Mouse (Mus musculus): ENCODE measurements around the gene B3galt5. TPM values are rescaled to one million over a fixed set of nuclear protein-coding genes. Genes with fewer than 3 reads are reported as not detected.
A peak's percentile ranks its signal among the peaks of the same experiment; 100 is the strongest.

Gene B3galt5
- total and polyA plus RNA-seq, 2 experiments from 2014 or later: not detected

GRCm38 (mm10) chr16:96282566-96282965, 47.0 kb downstream of the B3galt5 start:
- peaks cover 29% of the 10 kb centered on the region for H3K27me3 ChIP-seq (ENCODE audit: control insufficient read depth, insufficient read depth, low read length)
- H3K4me1 ChIP-seq (ENCODE audit: control insufficient read depth, insufficient read depth): no peaks in the 10 kb centered on the region

DNA sequence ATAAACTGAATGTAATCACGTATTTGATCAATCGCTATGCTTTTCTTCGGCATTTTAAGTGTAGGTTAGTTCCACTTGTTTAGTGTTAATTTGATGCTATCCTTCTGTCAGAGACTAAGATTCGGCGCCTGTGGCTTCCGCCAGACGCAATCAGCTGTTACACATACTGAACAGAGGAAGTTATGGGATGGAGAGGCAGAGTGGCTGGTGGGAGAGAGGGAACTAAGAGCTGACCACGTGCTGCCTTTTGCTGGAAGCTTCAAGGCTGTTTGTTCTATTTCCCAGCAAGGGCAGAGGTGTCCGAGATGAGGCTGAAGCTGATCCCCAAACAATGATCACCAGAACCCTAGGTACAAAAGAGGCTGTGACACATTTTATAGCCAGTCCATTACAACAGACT, 56.3 kb downstream of the B3galt5 start:
- no peak overlapping the region for H3K9ac ChIP-seq (replicated peaks; ENCODE audit: low read depth, low read length)
- 76% methylated on average over 9 of the region's 9 CpGs for WGBS
- H3K4me3 ChIP-seq (ENCODE audit: low read depth, low read length): no peak overlapping the region
- H3K4me1 ChIP-seq (ENCODE audit: control insufficient read depth, insufficient read depth): no peaks in the 10 kb centered on the region
- no peak for ATAC-seq (ENCODE audit: insufficient read depth, low read depth)
- TF ChIP-seq CTCF (IDR thresholded peaks at IDR 0.05; ENCODE audit: low read depth) (no peak), EP300 (IDR thresholded peaks at IDR 0.05; ENCODE audit: low read depth) (no peak)
- peak overlapping the region; percentile 7; the same call in 1 of the 2 replicates for H3K27ac ChIP-seq (ENCODE audit: low read depth)
- H3K9me3 ChIP-seq (replicated peaks; ENCODE audit: control insufficient read depth, low read length): no peaks in the 10 kb centered on the region
- DNase-seq (ENCODE audit: low spot score): no peak
- H3K36me3 ChIP-seq (replicated peaks; ENCODE audit: control insufficient read depth, insufficient read depth, low read length): no peaks in the 10 kb centered on the region
- H3K27me3 ChIP-seq (ENCODE audit: control insufficient read depth, insufficient read depth, low read length): no peaks in the 10 kb centered on the region
- no peak overlapping the region for H3K4me2 ChIP-seq (ENCODE audit: low read depth, low read length)

More at GRCm38 (mm10) chr16:96282566-96282965, 47.0 kb downstream of the B3galt5 start:
- Histone ChIP-seq H3K9ac (replicated peaks; ENCODE audit: low read depth, low read length) (no peak overlapping the region), H3K4me2 (ENCODE audit: low read depth, low read length) (no peak overlapping the region), H3K9me3 (replicated peaks; ENCODE audit: control insufficient read depth, low read length) (no peaks in the 10 kb centered on the region), H3K27ac (ENCODE audit: low read depth) (no peak overlapping the region), H3K4me3 (ENCODE audit: low read depth, low read length) (no peak overlapping the region), H3K36me3 (replicated peaks; ENCODE audit: control insufficient read depth, insufficient read depth, low read length) (no peaks in the 10 kb centered on the region)
- TF ChIP-seq EP300 (IDR thresholded peaks at IDR 0.05; ENCODE audit: low read depth) (no peak), CTCF (IDR thresholded peaks at IDR 0.05; ENCODE audit: low read depth) (no peak)
- 89% methylated on average over 9 of the region's 9 CpGs for WGBS
- no peak for ATAC-seq (ENCODE audit: insufficient read depth, low read depth)
- DNase-seq (ENCODE audit: low spot score): no peak

DNA sequence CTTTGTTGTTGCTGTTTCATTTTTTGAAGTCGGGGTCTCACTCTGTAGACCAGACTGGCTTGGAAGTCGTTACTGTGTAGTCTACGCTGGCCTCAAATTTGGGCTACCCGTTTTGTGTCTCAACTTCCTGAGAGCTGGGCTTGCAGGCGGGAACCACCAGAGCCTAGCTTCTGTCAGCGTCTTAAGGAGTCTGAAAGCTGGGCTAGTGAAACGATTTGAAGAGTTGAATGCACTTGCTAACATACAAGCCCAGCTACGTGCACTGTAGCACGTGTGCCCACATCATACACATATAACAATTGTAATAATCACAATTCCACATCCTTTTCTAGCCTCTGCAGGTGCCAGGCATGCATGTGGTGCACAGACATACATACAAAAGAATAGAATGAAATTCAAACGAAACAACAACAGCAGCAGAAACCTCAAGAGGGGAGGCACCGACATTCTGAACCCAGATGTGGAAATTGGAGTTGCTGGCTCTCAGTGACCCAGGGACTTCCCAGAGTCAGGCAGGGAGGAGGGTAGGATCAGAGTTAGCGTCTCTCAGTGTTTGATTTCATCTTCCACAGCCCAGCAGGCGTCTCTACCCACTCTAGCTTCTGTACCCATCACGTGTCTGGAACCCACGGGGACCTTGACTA, 57.1 kb downstream of the B3galt5 start:
- Histone ChIP-seq H3K9ac (replicated peaks; ENCODE audit: low read depth, low read length) (no peak overlapping the region), H3K27me3 (ENCODE audit: control insufficient read depth, insufficient read depth, low read length) (no peaks in the 10 kb centered on the region), H3K36me3 (replicated peaks; ENCODE audit: control insufficient read depth, insufficient read depth, low read length) (no peaks in the 10 kb centered on the region), H3K4me1 (ENCODE audit: control insufficient read depth, insufficient read depth) (no peaks in the 10 kb centered on the region), H3K9me3 (replicated peaks; ENCODE audit: control insufficient read depth, low read length) (no peaks in the 10 kb centered on the region), H3K4me3 (ENCODE audit: low read depth, low read length) (no peak overlapping the region), H3K4me2 (ENCODE audit: low read depth, low read length) (no peak overlapping the region), H3K27ac (ENCODE audit: low read depth) (no peak overlapping the region)
- ATAC-seq (ENCODE audit: insufficient read depth, low read depth) (no peak), DNase-seq (ENCODE audit: low spot score) (no peak)
- WGBS: 62% methylated on average over 15 of the region's 15 CpGs
- TF ChIP-seq EP300 (IDR thresholded peaks at IDR 0.05; ENCODE audit: low read depth) (no peak), CTCF (IDR thresholded peaks at IDR 0.05; ENCODE audit: low read depth) (no peak)

DNA sequence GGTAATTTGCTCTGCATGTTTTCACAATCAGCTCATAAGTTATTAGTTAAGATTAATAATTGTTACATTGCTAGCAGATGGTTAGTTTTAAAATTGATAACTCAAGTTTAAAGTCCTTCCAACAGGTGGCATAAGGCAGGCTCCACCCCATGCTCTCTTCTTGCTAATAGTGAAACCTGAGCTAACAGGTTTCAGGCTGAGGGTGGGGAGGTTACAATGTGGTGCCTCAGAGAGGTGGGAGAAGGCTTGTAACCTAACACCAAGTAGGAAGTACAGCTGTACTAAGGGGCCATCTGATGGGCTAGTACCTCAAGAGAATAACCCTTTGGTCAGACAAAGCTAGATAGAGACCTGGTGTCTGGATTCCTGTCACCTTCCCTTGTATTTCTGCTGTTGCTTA, 62.5 kb downstream of the B3galt5 start:
- Histone ChIP-seq H3K9me3 (replicated peaks; ENCODE audit: control insufficient read depth, low read length) (no peaks in the 10 kb centered on the region), H3K4me1 (ENCODE audit: control insufficient read depth, insufficient read depth) (no peaks in the 10 kb centered on the region), H3K9ac (replicated peaks; ENCODE audit: low read depth, low read length) (no peak overlapping the region), H3K4me3 (ENCODE audit: low read depth, low read length) (no peak overlapping the region), H3K27me3 (ENCODE audit: control insufficient read depth, insufficient read depth, low read length) (no peaks in the 10 kb centered on the region), H3K36me3 (replicated peaks; ENCODE audit: control insufficient read depth, insufficient read depth, low read length) (no peaks in the 10 kb centered on the region), H3K27ac (ENCODE audit: low read depth) (no peak overlapping the region), H3K4me2 (ENCODE audit: low read depth, low read length) (no peak overlapping the region)
- no peak for ATAC-seq (ENCODE audit: insufficient read depth, low read depth)
- TF ChIP-seq EP300 (IDR thresholded peaks at IDR 0.05; ENCODE audit: low read depth) (no peak), CTCF (IDR thresholded peaks at IDR 0.05; ENCODE audit: low read depth) (no peak)
- DNase-seq (ENCODE audit: low spot score): no peak

DNA sequence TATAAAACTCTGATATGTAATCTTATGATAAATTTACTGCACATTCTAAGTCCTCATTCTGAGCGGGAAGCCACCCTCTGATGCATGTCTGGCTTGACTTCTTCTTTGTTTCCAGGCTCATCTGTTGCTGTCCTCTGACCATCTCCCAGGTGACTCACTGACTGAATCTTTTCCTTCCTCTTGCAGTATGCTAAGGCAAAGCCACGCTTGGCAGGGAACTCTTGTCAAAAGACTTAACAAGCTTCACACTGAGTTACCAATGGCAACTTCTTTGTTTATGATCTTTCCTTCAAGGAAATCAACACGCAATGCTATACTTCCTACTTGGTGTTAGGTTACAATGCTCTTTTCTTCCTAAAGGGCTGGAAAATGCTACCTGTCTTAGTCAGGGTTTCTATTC, 63.0 kb downstream of the B3galt5 start:
- no peaks in the 10 kb centered on the region for H3K36me3 ChIP-seq (replicated peaks; ENCODE audit: control insufficient read depth, insufficient read depth, low read length)
- no peak for ATAC-seq (ENCODE audit: insufficient read depth, low read depth)
- 55% methylated on average over 3 of the region's 3 CpGs for whole genome bisulfite sequencing
- no peak for DNase-seq (ENCODE audit: low spot score)
- no peaks in the 10 kb centered on the region for H3K27me3 ChIP-seq (ENCODE audit: control insufficient read depth, insufficient read depth, low read length)
- H3K4me2 ChIP-seq (ENCODE audit: low read depth, low read length): no peak overlapping the region
- no peaks in the 10 kb centered on the region for H3K4me1 ChIP-seq (ENCODE audit: control insufficient read depth, insufficient read depth)
- H3K4me3 ChIP-seq (ENCODE audit: low read depth, low read length): no peak overlapping the region
- H3K27ac ChIP-seq (ENCODE audit: low read depth): no peak overlapping the region
- H3K9me3 ChIP-seq (replicated peaks; ENCODE audit: control insufficient read depth, low read length): no peaks in the 10 kb centered on the region
- H3K9ac ChIP-seq (replicated peaks; ENCODE audit: low read depth, low read length): no peak overlapping the region
- TF ChIP-seq CTCF (IDR thresholded peaks at IDR 0.05; ENCODE audit: low read depth) (no peak), EP300 (IDR thresholded peaks at IDR 0.05; ENCODE audit: low read depth) (no peak)

GRCm38 (mm10) chr16:96303356-96303755, 67.8 kb downstream of the B3galt5 start:
- H3K9ac ChIP-seq (replicated peaks; ENCODE audit: low read depth, low read length): no peak overlapping the region
- ATAC-seq (ENCODE audit: insufficient read depth, low read depth): no peak
- H3K4me3 ChIP-seq (ENCODE audit: low read depth, low read length): no peak overlapping the region
- 77% methylated on average over 4 of the region's 4 CpGs for WGBS
- no peaks in the 10 kb centered on the region for H3K27me3 ChIP-seq (ENCODE audit: control insufficient read depth, insufficient read depth, low read length)
- H3K36me3 ChIP-seq (replicated peaks; ENCODE audit: control insufficient read depth, insufficient read depth, low read length): no peaks in the 10 kb centered on the region
- no peak overlapping the region for H3K4me2 ChIP-seq (ENCODE audit: low read depth, low read length)
- DNase-seq (ENCODE audit: low spot score): no peak
- no peaks in the 10 kb centered on the region for H3K9me3 ChIP-seq (replicated peaks; ENCODE audit: control insufficient read depth, low read length)
- no peaks in the 10 kb centered on the region for H3K4me1 ChIP-seq (ENCODE audit: control insufficient read depth, insufficient read depth)
- TF ChIP-seq CTCF (IDR thresholded peaks at IDR 0.05; ENCODE audit: low read depth) (no peak), EP300 (IDR thresholded peaks at IDR 0.05; ENCODE audit: low read depth) (no peak)
- no peak overlapping the region for H3K27ac ChIP-seq (ENCODE audit: low read depth)

Data from heart, postnatal 0 days (tissue).